12 mouse cellular contexts compared by ENCODE assay signal in genomic region chr10:117662316-117663055, GRCm38 (mm10). TPM values are rescaled to one million over a fixed set of nuclear protein-coding genes. Genes with fewer than 3 reads are reported as not detected.
A peak's percentile ranks its signal among the peaks of the same experiment; 100 is the strongest.
DNase-seq lines count a peak whose midpoint lies in the region; ATAC-seq and TF ChIP-seq lines count a peak whose summit lies in the region.
"Had no signal": no experiment of that assay in that cellular context is flagged by ENCODE, and none has a peak within 500 bp of the region (broad histone marks: within the 10 kb centered on the region; RNA-seq: fewer than 3 reads in every experiment).

No protein-coding gene starts in this region.

- no peak overlapping the region for H3K27ac ChIP-seq in liver, embryonic 15.5 days (replicated peaks)
- no peak overlapping the region for H3K27ac ChIP-seq in hindbrain, embryonic 13.5 days
- H3K27ac ChIP-seq: forebrain, embryonic 10.5 days; left cerebral cortex, adult 2 months had no signal

- DNase-seq in lung, adult 18-20 months: peak; percentile 48 to 62
- no peak for DNase-seq in lung, adult 2 months
- DNase-seq in kidney, postnatal 10 days: peak; percentile 69
- DNase-seq in yolk sac, embryonic 10.5 days (ENCODE audit: low spot score): peak; percentile 61
- DNase-seq in T-cell, adult 2 months (ENCODE audit: low spot score): no peak
- DNase-seq in layer of hippocampus, adult 18-20 months (ENCODE audit: low spot score in 2 of 2): no peak
- DNase-seq: cerebellum, postnatal 25 days; right cerebral cortex, postnatal 14 days had no signal

- peak; percentile 70 for ATAC-seq in liver, embryonic 15.5 days (ENCODE audit: insufficient read depth)
- no peak for ATAC-seq in hindbrain, embryonic 13.5 days (ENCODE audit: low FRiP score)

- TF ChIP-seq POLR2A in lung, adult 2 months (IDR thresholded peaks at IDR 0.05; ENCODE audit: borderline replicate concordance, extremely low read depth, low read depth, low read length): no peak

- H3K36me3 ChIP-seq in liver, embryonic 15.5 days (replicated peaks): no peaks in the 10 kb centered on the region
- no peaks in the 10 kb centered on the region for H3K36me3 ChIP-seq in hindbrain, embryonic 13.5 days
- H3K36me3 ChIP-seq: forebrain, embryonic 10.5 days had no signal

- peak overlapping the region; percentile 38; the same call in 1 of the 2 replicates for H3K4me2 ChIP-seq in liver, embryonic 15.5 days
- H3K4me2 ChIP-seq in hindbrain, embryonic 13.5 days: no peak overlapping the region

- no peak overlapping the region for H3K9ac ChIP-seq in liver, embryonic 15.5 days
- no peak overlapping the region for H3K9ac ChIP-seq in hindbrain, embryonic 13.5 days

- TF ChIP-seq CTCF in lung, adult 2 months (IDR thresholded peaks at IDR 0.05; ENCODE audit: insufficient read depth, low read length): no peak

- no peaks in the 10 kb centered on the region for H3K9me3 ChIP-seq in liver, embryonic 15.5 days (replicated peaks)
- no peaks in the 10 kb centered on the region for H3K9me3 ChIP-seq in hindbrain, embryonic 13.5 days
- H3K9me3 ChIP-seq: forebrain, embryonic 10.5 days had no signal

- no peak overlapping the region for H3K4me3 ChIP-seq in lung, adult 2 months (replicated peaks; ENCODE audit: extremely low read depth, low read depth, low read length)
- H3K4me3 ChIP-seq in liver, embryonic 15.5 days (replicated peaks): no peak overlapping the region
- H3K4me3 ChIP-seq in hindbrain, embryonic 13.5 days: no peak overlapping the region
- H3K4me3 ChIP-seq: forebrain, embryonic 10.5 days; left cerebral cortex, adult 2 months had no signal

- 64% methylated on average over 15 of the region's 15 CpGs for WGBS in lung, adult 2 months
- WGBS in liver, embryonic 15.5 days (ENCODE audit: insufficient replicate concordance): 62% methylated on average over 15 of the region's 15 CpGs
- WGBS in hindbrain, embryonic 13.5 days: 82% methylated on average over 15 of the region's 15 CpGs

- H3K4me1 ChIP-seq in lung, adult 2 months (ENCODE audit: control insufficient read depth, insufficient read depth, low read length): peaks cover 2% of the 10 kb centered on the region; the same call in 1 of the 2 replicates
- H3K4me1 ChIP-seq in liver, embryonic 15.5 days (replicated peaks): 0 out of 2 replicates have a peak, but pooled peaks cover 3% of the 10 kb centered on the region
- H3K4me1 ChIP-seq in hindbrain, embryonic 13.5 days (replicated peaks): peaks cover 6% of the 10 kb centered on the region

- H3K27me3 ChIP-seq in liver, embryonic 15.5 days: no peaks in the 10 kb centered on the region
- no peaks in the 10 kb centered on the region for H3K27me3 ChIP-seq in hindbrain, embryonic 13.5 days

RNA-seq across cellular contexts. Expression of gene Cpm, which starts 33.2 kb away (rescaled TPM):
- 104 and 117 TPM in 2 replicates for polyA plus RNA-seq in lung, adult 2 months (2012; rRNA removed)
- polyA plus RNA-seq in liver, embryonic 15.5 days (2015; fragmentation: Nextera tagmentation; extraction: Ambion mirVana): 15.7 and 29.9 TPM in 2 replicates
- polyA plus RNA-seq in hindbrain, embryonic 13.5 days (2015; fragmentation: Nextera tagmentation; extraction: Ambion mirVana): 3.1 and 3.7 TPM in 2 replicates
- total RNA-seq in layer of hippocampus, adult 18-20 months (2021): 10 to 100 TPM in 1 of 2 experiments, 1 to 10 TPM in 1; 8.6 to 10.7 TPM

RNA-seq across cellular contexts. Expression of gene Mdm2, which starts 48.1 kb away (rescaled TPM):
- polyA plus RNA-seq in lung, adult 2 months (2012; rRNA removed): 39.0 and 39.7 TPM in 2 replicates
- polyA plus RNA-seq in liver, embryonic 15.5 days (2015; fragmentation: Nextera tagmentation; extraction: Ambion mirVana): 19.5 and 21.0 TPM in 2 replicates
- 53.6 and 56.5 TPM in 2 replicates for polyA plus RNA-seq in hindbrain, embryonic 13.5 days (2015; fragmentation: Nextera tagmentation; extraction: Ambion mirVana)
- total RNA-seq in layer of hippocampus, adult 18-20 months (2021): 10 to 100 TPM; 54.3 to 61.9 TPM

Comparison
In these comparisons a context has a peak if more than half of its experiments do, and no peak if none do; other contexts are left out.
1. DNase-seq: peak in lung, adult 18-20 months (2 of 2), kidney, postnatal 10 days (single experiment) and yolk sac, embryonic 10.5 days (single experiment); none in lung, adult 2 months (single experiment), T-cell, adult 2 months (single experiment) and layer of hippocampus, adult 18-20 months (0 of 2).